Mouse (Mus musculus) hindbrain, embryonic 14.5 days (tissue): ENCODE results near the gene Sdk1. TPM values are rescaled to one million over a fixed set of nuclear protein-coding genes. Genes with fewer than 3 reads are reported as not detected.
A peak's percentile ranks its signal among the peaks of the same experiment; 100 is the strongest.

ENCODE experiments used
- ATAC-seq: fragments of 200-750 bp; cut with Nextera tagmentation; 2 replicates; pipeline ENCODE4 v1.8.0; 2017; ENCODE audit warnings: moderate number of reproducible peaks, mild to moderate bottlenecking, moderate TSS enrichment, moderate library complexity; ENCODE audit not compliant: low FRiP score
- DNase-seq: peaks from one replicate; pipeline ENCODE4 v3.0.0-alpha.2; 2015; ENCODE audit warnings: low spot score
- H3K27ac ChIP-seq: fragments of 300-500 bp; sonication (generic); 2 replicates; pipeline ENCODE4 v1.5.1; 2014; ENCODE audit warnings: mild to moderate bottlenecking, moderate library complexity
- H3K27me3 ChIP-seq: fragments of 300-500 bp; sonication (generic); 2 replicates; pipeline ENCODE4 v1.6.1; 2014; ENCODE audit warnings: mild to moderate bottlenecking, low read length, mixed read lengths; ENCODE audit not compliant: control insufficient read depth, insufficient read depth
- H3K36me3 ChIP-seq: fragments of 300-500 bp; sonication (generic); replicated peaks from 2 replicates; pipeline ENCODE4 v1.6.1; 2014; ENCODE audit not compliant: control insufficient read depth, insufficient read depth
- H3K4me1 ChIP-seq: fragments of 300-500 bp; sonication (generic); replicated peaks from 2 replicates; pipeline ENCODE4 v1.6.1; 2014; ENCODE audit warnings: antibody characterized with exemption, low read length, mixed read lengths; ENCODE audit not compliant: control insufficient read depth, insufficient read depth
- H3K4me2 ChIP-seq: fragments of 300-500 bp; sonication (generic); replicated peaks from 2 replicates; pipeline ENCODE4 v1.6.1; 2014; ENCODE audit warnings: mild to moderate bottlenecking, moderate library complexity
- H3K4me3 ChIP-seq: fragments of 300-500 bp; sonication (generic); replicated peaks from 2 replicates; pipeline ENCODE4 v1.5.1; 2014; ENCODE audit warnings: mild to moderate bottlenecking, low read length
- H3K9ac ChIP-seq: fragments of 300-500 bp; sonication (generic); 2 replicates; pipeline ENCODE4 v1.6.1; 2014
- H3K9me3 ChIP-seq: fragments of 300-500 bp; sonication (generic); 2 replicates; pipeline ENCODE4 v1.6.1; 2016; ENCODE audit warnings: low read length; ENCODE audit not compliant: control insufficient read depth
- whole genome bisulfite sequencing: fragments of 180-500 bp; shearing (Covaris S2); extraction: QIAGEN DNeasy Blood & Tissue Kit; methylation state at CpG from one replicate; pipeline ENCODE4 v1.1.7; 2014; 5-methylcytosine and 5-hydroxymethylcytosine counted together
- polyA plus RNA-seq: library from polyadenylated mRNA; unstranded; fragments of >200 nt; fragmentation: Nextera tagmentation; extraction: Ambion mirVana; gene quantifications from 2 replicates; pipeline ENCODE4 v1.2.1, GENCODE M21; 2014

Gene Sdk1
- 2.5 TPM in 2 replicates for polyA plus RNA-seq

- peaks cover 36% of the 10 kb centered on the region for H3K27me3 ChIP-seq
Measured at GRCm38 (mm10) chr5:141240841-141241543, at the start of gene Sdk1. Gene Sdk1 (plus strand): TSS chr5:141241490.

GRCm38 (mm10) chr5:141197278-141197677 is 44.0 kb upstream of the Sdk1 start:
- Histone ChIP-seq H3K9me3 (no peaks in the 10 kb centered on the region), H3K36me3 (no peaks in the 10 kb centered on the region), H3K4me2 (no peak overlapping the region), H3K27me3 (no peaks in the 10 kb centered on the region), H3K27ac (0 out of 2 replicates have a peak overlapping the region, but pooled peaks have one; percentile 20), H3K4me1 (peaks cover 10% of the 10 kb centered on the region), H3K4me3 (no peak overlapping the region), H3K9ac (no peak overlapping the region)
- WGBS: 50% methylated on average over 4 of the region's 4 CpGs
- DNase-seq (no peak), ATAC-seq (no peak)

More at GRCm38 (mm10) chr5:141240841-141241543, at the start of gene Sdk1:
- Histone ChIP-seq H3K9me3 (no peaks in the 10 kb centered on the region), H3K4me2 (peak within 1 kb of the TSS; percentile 88), H3K4me1 (peaks cover 18% of the 10 kb centered on the region), H3K36me3 (no peaks in the 10 kb centered on the region), H3K27ac (peak within 1 kb of the TSS; percentile 74), H3K9ac (peak within 1 kb of the TSS; percentile 69), H3K4me3 (peak within 1 kb of the TSS; percentile 58)
- ATAC-seq (peak; percentile 97), DNase-seq (peak; percentile 96)
- under 1% methylated on average over 58 of the region's 77 CpGs for WGBS

- H3K4me1 ChIP-seq: peaks cover 2% of the 10 kb centered on the region; the same call in 1 of the 2 replicates
- 77% methylated on average over 11 of the region's 11 CpGs for WGBS
- DNase-seq: no peak
Measured at GRCm38 (mm10) chr5:141202276-141203065, 38.8 kb upstream of the Sdk1 start.

GRCm38 (mm10) chr5:141207061-141207460 is 34.2 kb upstream of the Sdk1 start:
- ATAC-seq: no peak
- Histone ChIP-seq H3K9me3 (no peaks in the 10 kb centered on the region), H3K4me1 (no peaks in the 10 kb centered on the region), H3K27me3 (no peaks in the 10 kb centered on the region), H3K36me3 (no peaks in the 10 kb centered on the region), H3K4me2 (no peak overlapping the region), H3K4me3 (no peak overlapping the region), H3K27ac (no peak overlapping the region), H3K9ac (no peak overlapping the region)
- 62% methylated on average over 5 of the region's 5 CpGs for WGBS
- DNase-seq: no peak

More at GRCm38 (mm10) chr5:141202276-141203065, 38.8 kb upstream of the Sdk1 start:
- Histone ChIP-seq H3K4me3 (no peak overlapping the region), H3K9ac (no peak overlapping the region), H3K9me3 (no peaks in the 10 kb centered on the region), H3K27me3 (no peaks in the 10 kb centered on the region), H3K36me3 (no peaks in the 10 kb centered on the region), H3K27ac (no peak overlapping the region), H3K4me2 (no peak overlapping the region)
- no peak for ATAC-seq

GRCm38 (mm10) chr5:141225243-141225642 is 16.0 kb upstream of the Sdk1 start:
- Histone ChIP-seq H3K27me3 (no peaks in the 10 kb centered on the region), H3K36me3 (no peaks in the 10 kb centered on the region), H3K4me3 (no peak overlapping the region), H3K9ac (no peak overlapping the region), H3K4me1 (no peaks in the 10 kb centered on the region), H3K4me2 (no peak overlapping the region), H3K9me3 (no peaks in the 10 kb centered on the region), H3K27ac (no peak overlapping the region)
- DNase-seq (no peak), ATAC-seq (no peak)
- 82% methylated on average over 3 of the region's 3 CpGs for WGBS

GRCm38 (mm10) chr5:141234326-141234725 is 7.0 kb upstream of the Sdk1 start:
- DNase-seq (no peak), ATAC-seq (no peak)
- Histone ChIP-seq H3K4me2 (no peak overlapping the region), H3K27ac (no peak overlapping the region), H3K36me3 (no peaks in the 10 kb centered on the region), H3K9ac (no peak overlapping the region), H3K4me1 (peaks cover 4% of the 10 kb centered on the region; the same call in 1 of the 2 replicates), H3K9me3 (no peaks in the 10 kb centered on the region), H3K4me3 (no peak overlapping the region), H3K27me3 (peaks cover 8% of the 10 kb centered on the region; the same call in 1 of the 2 replicates)
- 15% methylated on average over 4 of the region's 4 CpGs for WGBS

GRCm38 (mm10) chr5:141239401-141239800 is 1.9 kb upstream of the Sdk1 start:
- Histone ChIP-seq H3K4me2 (no peak overlapping the region), H3K4me1 (peaks cover 20% of the 10 kb centered on the region), H3K4me3 (no peak overlapping the region), H3K27me3 (peaks cover 36% of the 10 kb centered on the region), H3K9ac (no peak overlapping the region), H3K27ac (no peak overlapping the region), H3K9me3 (no peaks in the 10 kb centered on the region), H3K36me3 (no peaks in the 10 kb centered on the region)
- WGBS: 20% methylated on average over 5 of the region's 5 CpGs
- DNase-seq (no peak), ATAC-seq (no peak)

- WGBS: under 1% methylated on average over 10 of the region's 10 CpGs
- peak; percentile 47 for DNase-seq
- peaks cover 36% of the 10 kb centered on the region for H3K27me3 ChIP-seq
Measured at GRCm38 (mm10) chr5:141240441-141240840, 849 bp upstream of the Sdk1 start.

GRCm38 (mm10) chr5:141241645-141242284 is 475 bp downstream of the Sdk1 start:
- no peaks in the 10 kb centered on the region for H3K36me3 ChIP-seq
- WGBS: under 1% methylated on average over 34 of the region's 82 CpGs
- H3K9me3 ChIP-seq: no peaks in the 10 kb centered on the region
- H3K4me1 ChIP-seq: peaks cover 18% of the 10 kb centered on the region
- DNase-seq: no peak
- ATAC-seq: no peak
- H3K27me3 ChIP-seq: peaks cover 36% of the 10 kb centered on the region
- H3K4me3 ChIP-seq: peak overlapping the region; percentile 58
- peak overlapping the region; percentile 74 for H3K27ac ChIP-seq
- H3K4me2 ChIP-seq: peak overlapping the region; percentile 88
- H3K9ac ChIP-seq: peak overlapping the region; percentile 69

More at GRCm38 (mm10) chr5:141240441-141240840, 849 bp upstream of the Sdk1 start:
- H3K4me2 ChIP-seq: peak overlapping the region; percentile 88
- H3K36me3 ChIP-seq: no peaks in the 10 kb centered on the region
- H3K9ac ChIP-seq: peak overlapping the region; percentile 53
- peaks cover 18% of the 10 kb centered on the region for H3K4me1 ChIP-seq
- H3K9me3 ChIP-seq: no peaks in the 10 kb centered on the region
- no peak overlapping the region for H3K27ac ChIP-seq
- ATAC-seq: 0 out of 2 replicates have a peak, but pooled peaks have one; percentile 6
- H3K4me3 ChIP-seq: peak overlapping the region; percentile 58
